Mouse (Mus musculus): ENCODE results near the gene Dnah3. TPM values are rescaled to one million over a fixed set of nuclear protein-coding genes. Genes with fewer than 3 reads are reported as not detected.

Dnah3 gene
- total RNA-seq, 2 experiments from 2014 or later, result not detected

DNA sequence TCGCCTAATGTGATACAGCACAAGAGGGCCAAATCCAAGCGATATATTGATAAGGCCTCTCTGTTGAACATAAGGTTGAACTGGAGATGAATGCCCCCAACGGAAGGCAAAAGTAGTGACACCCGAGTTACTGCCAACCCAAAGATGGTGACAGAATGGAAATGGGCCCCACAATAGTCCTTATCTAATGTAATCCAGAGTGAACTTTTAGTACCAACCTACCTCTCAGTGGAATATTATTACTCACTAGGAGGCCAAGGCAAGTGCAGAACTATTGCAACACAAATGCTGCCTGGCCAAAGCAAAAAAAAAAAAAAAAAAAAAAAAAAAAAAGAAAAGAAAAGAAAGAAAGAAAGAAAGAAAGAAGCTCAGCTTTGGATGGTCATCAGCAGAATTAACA, 202.3 kb downstream of the Dnah3 start:
- intact Hi-C loops (cut with DNase I), result loop anchor here (5.0 to 10.0 kb wide), 3 partner anchors 35 to 742 kb away; partner anchors contain the start of genes Eri2, Rexo5 and Uqcrc2

DNA sequence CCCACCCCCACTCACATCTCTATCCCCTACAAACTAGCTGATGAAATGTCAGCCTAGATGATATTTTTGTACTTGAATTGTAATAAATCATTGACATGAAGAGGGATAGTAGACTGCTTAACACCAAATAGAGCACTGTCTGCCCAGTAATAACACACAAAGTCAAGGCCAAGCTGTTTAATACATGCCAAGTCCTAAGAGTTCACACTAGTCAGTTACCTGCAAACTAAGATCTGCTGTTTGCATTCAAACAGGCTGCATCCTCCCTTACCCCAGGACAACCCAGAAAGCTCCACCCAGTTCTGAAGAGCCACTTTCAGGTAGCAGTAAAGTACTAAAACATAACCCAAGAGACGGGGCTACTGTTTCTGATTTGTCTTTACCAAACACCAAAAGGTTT, 202.9 kb downstream of the Dnah3 start:
- intact Hi-C loops (cut with DNase I), result loop anchor here (5.0 to 10.0 kb wide), 3 partner anchors 35 to 743 kb away; partner anchors contain the start of genes Eri2, Rexo5 and Uqcrc2
- DNase-seq (ENCODE audit: low spot score), result no peak

More for the DNA sequence above, 202.3 kb downstream of the Dnah3 start:
- DNase-seq (ENCODE audit: low spot score), result no peak

DNA sequence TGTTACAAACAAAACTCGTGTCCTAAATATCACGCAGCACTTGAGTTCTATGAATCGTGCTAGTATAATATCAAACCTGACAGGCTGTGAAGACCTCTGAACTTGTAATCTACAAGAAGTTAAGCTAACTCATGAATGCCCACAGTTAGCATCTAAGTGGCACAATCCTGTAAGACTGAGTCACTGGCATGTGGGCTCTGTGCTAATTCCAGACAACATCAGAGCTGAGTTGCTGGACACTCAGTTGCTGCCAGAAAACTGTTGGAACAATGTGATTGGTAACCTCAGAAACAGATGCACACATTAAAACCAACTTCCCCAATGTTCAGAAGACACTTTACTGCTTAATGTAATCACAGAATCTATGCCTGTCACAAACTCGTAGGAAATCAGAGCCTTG, 207.2 kb downstream of the Dnah3 start:
- intact Hi-C loops (cut with DNase I), result no loop called here
- no peak for DNase-seq (ENCODE audit: low spot score)

DNA sequence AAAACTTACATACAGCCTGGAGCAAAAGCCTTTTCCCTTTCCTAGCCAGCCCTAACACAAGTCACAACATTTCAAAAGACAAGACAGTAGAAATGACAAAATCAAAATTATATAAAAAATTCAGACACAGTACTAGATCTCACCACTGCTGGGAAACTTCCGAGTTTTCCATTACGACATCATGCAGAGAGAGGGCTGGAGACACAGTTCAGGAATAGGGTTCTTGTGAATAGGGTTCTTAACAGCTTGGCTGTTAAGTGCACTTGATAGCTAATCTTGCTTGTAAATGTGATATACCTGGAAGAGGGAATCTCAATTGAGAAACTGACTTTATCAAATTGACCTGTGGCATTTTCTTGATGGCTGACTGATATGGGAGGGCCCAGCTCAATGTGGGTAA, 213.9 kb downstream of the Dnah3 start:
- intact Hi-C loops (cut with DNase I), result no loop called here
- no peak for DNase-seq (ENCODE audit: low spot score)

DNA sequence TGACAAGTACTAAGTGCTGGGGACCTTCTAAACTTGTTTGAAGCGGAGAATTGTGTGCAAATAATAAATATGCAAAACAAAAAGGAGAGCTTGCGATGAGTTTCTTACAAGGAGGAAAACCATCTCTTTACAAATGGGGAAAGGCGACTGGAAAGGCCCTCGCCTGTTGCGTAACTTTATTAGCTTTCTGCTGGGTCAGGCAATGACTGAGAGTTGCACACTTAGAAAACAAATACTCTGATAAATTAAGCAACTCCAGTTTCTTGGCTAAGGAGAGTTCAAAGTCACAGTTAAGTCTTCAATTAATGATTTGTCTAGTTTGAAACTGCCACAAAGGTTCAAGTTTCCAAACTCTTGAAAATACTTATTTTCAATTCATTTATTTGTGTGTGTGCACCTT, 214.7 kb downstream of the Dnah3 start:
- DNase-seq (ENCODE audit: low spot score), result no peak
- intact Hi-C loops (cut with DNase I), result no loop called here

- intact Hi-C loops (cut with DNase I), result no loop called here
- no peak for DNase-seq (ENCODE audit: low spot score)
These were observed 215.9 kb downstream of the Dnah3 start for GRCm38 (mm10) chr7:119879171-119879570.

DNA sequence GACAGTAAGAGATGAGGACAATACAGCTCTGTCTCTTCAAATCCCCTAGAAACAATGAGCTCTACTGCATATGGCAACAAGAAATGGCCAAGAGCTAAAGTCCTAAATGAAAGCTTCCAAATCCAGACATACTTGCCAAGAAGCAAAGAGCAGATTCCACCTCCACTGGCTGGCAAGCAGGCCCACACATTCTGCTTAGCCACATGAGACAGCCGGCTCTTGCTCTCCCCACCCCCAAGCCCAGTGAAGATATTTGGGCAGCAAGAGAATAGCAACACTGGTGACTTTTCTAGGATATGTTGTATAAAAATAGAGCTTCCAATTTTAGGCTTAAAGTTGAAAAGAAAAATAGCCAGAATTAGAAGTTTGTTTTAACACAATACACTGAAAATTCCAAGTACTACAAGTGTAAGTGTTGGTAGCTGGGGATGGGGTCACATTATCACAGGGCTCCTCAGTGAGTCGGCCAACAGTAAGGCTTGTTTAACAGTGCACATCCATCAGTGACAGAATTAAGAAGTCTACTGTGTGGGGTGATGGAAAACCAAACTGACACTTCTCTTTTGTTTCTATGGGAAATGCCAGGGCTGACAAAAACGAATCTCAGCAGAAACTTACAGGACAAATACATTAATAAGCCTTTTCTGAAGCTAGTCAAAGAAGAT, 219.2 kb downstream of the Dnah3 start:
- no peak for DNase-seq (ENCODE audit: low spot score)
- intact Hi-C loops (cut with DNase I), result no loop called here

- DNase-seq (ENCODE audit: low spot score), result no peak
- intact Hi-C loops (cut with DNase I), result no loop called here
These were observed 222.0 kb downstream of the Dnah3 start for GRCm38 (mm10) chr7:119873050-119873449.

Other genes starting within 250 kb of the Dnah3 start
- gene Lyrm1, start 199.4 kb downstream of the Dnah3 start, total RNA-seq (2021), result 1 to 10 TPM; 7.8 to 8.1 TPM
- gene Dcun1d3, start 199.0 kb downstream of the Dnah3 start, total RNA-seq (2021), result 10 to 100 TPM; 10.9 to 15.1 TPM
- 10 to 100 TPM; 19.5 to 23.2 TPM for gene Tmem159, start 7.1 kb upstream of the Dnah3 start, total RNA-seq (2021)
- under 1 TPM; 0.34 to 0.49 TPM for gene Zp2, start 50.0 kb upstream of the Dnah3 start, total RNA-seq (2021)
- gene Anks4b, start 78.6 kb upstream of the Dnah3 start, total RNA-seq (2021), result under 1 TPM in 1 of 2 experiments, not detected in 1; 0.16 TPM
- gene Crym, start 106.8 kb upstream of the Dnah3 start, total RNA-seq (2021), result under 1 TPM; 0.36 to 0.45 TPM
- not detected for gene Abca14, start 108.7 kb upstream of the Dnah3 start, total RNA-seq (2021)
- gene Abca15, start 233.4 kb upstream of the Dnah3 start, total RNA-seq (2021), result not detected